Mouse (Mus musculus) hematopoietic stem cell, adult 5-6 weeks (primary cell): Measurements from ENCODE around the gene Pdcd5. TPM values are rescaled to one million over a fixed set of nuclear protein-coding genes. Genes with fewer than 3 reads are reported as not detected.

Source experiments
- ATAC-seq, 2 experiments: fragments of 125-278 bp in 1 of 2; replicated peaks in 1 of 2; 2 replicates each; pipeline ENCODE4 v1.8.0; 2016 to 2017; ENCODE audit warnings: inconsistent platforms in 2 of 2, mild to moderate bottlenecking in 2 of 2, moderate number of reproducible peaks in 2 of 2, low read depth in 1 of 2, moderate TSS enrichment in 1 of 2; ENCODE audit not compliant: low FRiP score in 2 of 2, poor library complexity in 2 of 2, severe bottlenecking in 2 of 2, insufficient read depth in 1 of 2, low TSS enrichment in 1 of 2
- total RNA-seq: library from RNA; stranded (forward); fragments of 172-1452, 232-1000 nt; gene quantifications from 2 replicates; pipeline ENCODE4 v1.2.3, GENCODE M21; 2017

Gene Pdcd5
- total RNA-seq, 1 experiment from 2014 or later = 89.5 TPM

- ATAC-seq = no peak
Observed at GRCm38 (mm10) chr7:35650716-35651410, 3.5 kb upstream of the Pdcd5 start.

GRCm38 (mm10) chr7:35649071-35649470 is 1.8 kb upstream of the Pdcd5 start:
- peak in 1 of 2 experiments; percentile 50; a peak in 2 of 4 replicates for ATAC-seq

- no peak for ATAC-seq
Observed at GRCm38 (mm10) chr7:35648239-35649069, 1.1 kb upstream of the Pdcd5 start.

GRCm38 (mm10) chr7:35646317-35647081 is 822 bp downstream of the Pdcd5 start:
- peak in 1 of 2 experiments; percentile 11; a peak in 1 of 4 replicates for ATAC-seq

- ATAC-seq = no peak
Observed at GRCm38 (mm10) chr7:35640072-35640471, 7.2 kb downstream of the Pdcd5 start.

- no peak for ATAC-seq
Observed at GRCm38 (mm10) chr7:35636874-35637273, 10.4 kb downstream of the Pdcd5 start.

- peak in 1 of 2 experiments; percentile 42; a peak in 1 of 4 replicates for ATAC-seq
Observed at GRCm38 (mm10) chr7:35636229-35636628, 11.1 kb downstream of the Pdcd5 start.

- ATAC-seq = no peak
Observed at GRCm38 (mm10) chr7:35628496-35628895, 18.8 kb downstream of the Pdcd5 start.

GRCm38 (mm10) chr7:35627371-35627770 is 19.9 kb downstream of the Pdcd5 start:
- no peak for ATAC-seq

GRCm38 (mm10) chr7:35626038-35626437 is 21.3 kb downstream of the Pdcd5 start:
- ATAC-seq = no peak

GRCm38 (mm10) chr7:35622626-35623025 is 24.7 kb downstream of the Pdcd5 start:
- ATAC-seq = no peak

GRCm38 (mm10) chr7:35617513-35617912 is 29.8 kb downstream of the Pdcd5 start:
- no peak for ATAC-seq

GRCm38 (mm10) chr7:35609245-35609644 is 38.1 kb downstream of the Pdcd5 start:
- ATAC-seq = peak; percentile 37 to 42; a peak in 2 of 4 replicates

GRCm38 (mm10) chr7:35606816-35607215 is 40.5 kb downstream of the Pdcd5 start:
- ATAC-seq = peak in 1 of 2 experiments; percentile 45; a peak in 2 of 4 replicates

- ATAC-seq = no peak
Observed at GRCm38 (mm10) chr7:35602766-35603165, 44.6 kb downstream of the Pdcd5 start.

- no peak for ATAC-seq
Observed at GRCm38 (mm10) chr7:35601106-35601505, 46.2 kb downstream of the Pdcd5 start.

GRCm38 (mm10) chr7:35600031-35600430 is 47.3 kb downstream of the Pdcd5 start:
- no peak for ATAC-seq

GRCm38 (mm10) chr7:35599492-35599891 is 47.8 kb downstream of the Pdcd5 start:
- no peak for ATAC-seq
